Mouse (Mus musculus): ENCODE measurements at regions not wholly inside any gene's neighbourhood (a gene's known extent, or its start where the extent isn't known, plus 50 kb on each side); places are given as distances from the start of the nearest gene placed in this dataset.
A peak's percentile ranks its signal among the peaks of the same experiment; 100 is the strongest.

DNA sequence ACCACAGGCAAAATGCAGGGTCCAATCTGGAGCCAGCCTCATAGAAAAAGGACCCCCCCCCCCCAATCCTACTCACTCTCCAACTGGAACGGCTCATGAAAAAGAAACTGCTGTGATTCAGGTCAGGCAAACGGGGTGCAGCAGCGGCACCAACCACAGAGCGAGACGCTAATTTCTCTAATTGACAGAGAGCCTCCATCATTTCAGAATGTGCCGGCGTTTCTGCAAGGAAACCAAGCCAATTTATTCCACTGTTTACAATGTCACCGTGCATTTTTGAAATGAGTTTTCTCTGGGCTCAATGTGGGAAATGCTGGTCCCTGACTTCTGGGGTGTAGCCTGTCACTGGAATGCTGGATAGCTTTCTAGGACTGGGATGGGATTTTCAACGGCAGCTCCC is 351.5 kb downstream of the Rps6kc1 start:
- H3K27ac ChIP-seq (replicated peaks; ENCODE audit: low read depth, low read length), result no peak overlapping the region
- no peak overlapping the region for H3K4me2 ChIP-seq (ENCODE audit: low read depth, low read length)
- H3K9me3 ChIP-seq (replicated peaks; ENCODE audit: control insufficient read depth, low read length), result no peaks in the 10 kb centered on the region
- no peaks in the 10 kb centered on the region for H3K36me3 ChIP-seq (replicated peaks; ENCODE audit: control insufficient read depth, insufficient read depth, low read depth, low read length)
- no peak overlapping the region for H3K4me3 ChIP-seq (ENCODE audit: low read depth, low read length)
- H3K4me1 ChIP-seq (ENCODE audit: control insufficient read depth, insufficient read depth, low read length), result no peaks in the 10 kb centered on the region
- ATAC-seq (replicated peaks; ENCODE audit: insufficient number of reproducible peaks, low FRiP score, low TSS enrichment, low read depth), result no peak
- H3K9ac ChIP-seq (replicated peaks; ENCODE audit: low read length), result no peak overlapping the region
- 74% methylated on average over 9 of the region's 9 CpGs for WGBS
- no peaks in the 10 kb centered on the region for H3K27me3 ChIP-seq (ENCODE audit: control insufficient read depth, insufficient read depth, low read length)
- no peak for DNase-seq (ENCODE audit: low spot score)

- WGBS, result 51% methylated on average over 2 of the region's 2 CpGs
- Histone ChIP-seq H3K27ac (replicated peaks; ENCODE audit: low read depth, low read length) (no peak overlapping the region), H3K27me3 (ENCODE audit: control insufficient read depth, insufficient read depth, low read length) (no peaks in the 10 kb centered on the region), H3K4me1 (ENCODE audit: control insufficient read depth, insufficient read depth, low read length) (no peaks in the 10 kb centered on the region), H3K9me3 (replicated peaks; ENCODE audit: control insufficient read depth, low read length) (no peaks in the 10 kb centered on the region), H3K4me2 (ENCODE audit: low read depth, low read length) (no peak overlapping the region), H3K36me3 (replicated peaks; ENCODE audit: control insufficient read depth, insufficient read depth, low read depth, low read length) (no peaks in the 10 kb centered on the region), H3K4me3 (ENCODE audit: low read depth, low read length) (no peak overlapping the region), H3K9ac (replicated peaks; ENCODE audit: low read length) (no peak overlapping the region)
- ATAC-seq (replicated peaks; ENCODE audit: insufficient number of reproducible peaks, low FRiP score, low TSS enrichment, low read depth) (no peak), DNase-seq (ENCODE audit: low spot score) (no peak)
Observed at GRCm38 (mm10) chr1:190541892-190542291, 369.7 kb downstream of the Rps6kc1 start.

DNA sequence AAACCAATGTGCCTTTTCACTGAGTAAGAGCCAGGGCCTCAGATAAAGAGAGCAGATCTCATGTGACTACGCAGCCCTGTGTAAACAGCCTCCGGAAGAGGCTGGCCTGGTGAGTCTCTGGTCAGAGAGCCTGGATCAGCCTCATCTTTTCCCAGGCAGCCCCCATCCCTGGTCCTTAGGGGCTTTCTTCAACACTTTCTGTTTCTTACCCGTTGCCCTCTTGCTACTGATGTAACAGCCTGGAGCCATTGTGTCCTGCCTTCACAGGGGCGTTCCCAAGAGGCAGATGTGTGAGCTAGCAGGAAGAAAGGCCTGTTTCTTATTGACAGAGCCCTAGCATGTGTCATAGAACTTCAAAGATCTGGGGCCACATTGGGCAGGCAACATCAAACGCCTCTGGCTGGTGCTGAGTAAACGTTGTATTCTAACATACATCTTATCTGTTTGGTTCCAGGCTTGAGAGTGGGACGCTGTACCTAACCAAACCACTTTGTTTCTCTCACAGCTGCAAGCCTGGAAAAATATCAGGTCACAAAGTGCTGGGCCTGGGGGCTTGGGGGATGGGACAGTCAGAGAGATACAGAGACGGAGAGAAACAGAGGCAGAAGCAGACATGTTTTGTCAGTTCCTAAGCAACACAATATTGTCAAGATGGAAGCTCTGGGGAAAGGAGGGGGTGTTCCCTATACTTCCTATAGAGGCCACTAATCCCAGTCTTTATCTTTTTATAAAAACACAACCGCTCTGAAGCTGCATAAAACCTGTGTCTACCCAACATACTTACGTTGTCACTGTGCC is 362.6 kb upstream of the Prox1 start:
- Histone ChIP-seq H3K4me2 (ENCODE audit: low read depth, low read length) (no peak overlapping the region), H3K36me3 (replicated peaks; ENCODE audit: control insufficient read depth, insufficient read depth, low read depth, low read length) (no peaks in the 10 kb centered on the region), H3K27me3 (ENCODE audit: control insufficient read depth, insufficient read depth, low read length) (no peaks in the 10 kb centered on the region), H3K4me1 (ENCODE audit: control insufficient read depth, insufficient read depth, low read length) (no peaks in the 10 kb centered on the region), H3K4me3 (ENCODE audit: low read depth, low read length) (no peak overlapping the region), H3K9ac (replicated peaks; ENCODE audit: low read length) (no peak overlapping the region), H3K27ac (replicated peaks; ENCODE audit: low read depth, low read length) (no peak overlapping the region), H3K9me3 (replicated peaks; ENCODE audit: control insufficient read depth, low read length) (no peaks in the 10 kb centered on the region)
- peak; percentile 50 for DNase-seq (ENCODE audit: low spot score)
- WGBS, result 18% methylated on average over 10 of the region's 10 CpGs
- ATAC-seq (replicated peaks; ENCODE audit: insufficient number of reproducible peaks, low FRiP score, low TSS enrichment, low read depth), result peak; percentile 58

DNA sequence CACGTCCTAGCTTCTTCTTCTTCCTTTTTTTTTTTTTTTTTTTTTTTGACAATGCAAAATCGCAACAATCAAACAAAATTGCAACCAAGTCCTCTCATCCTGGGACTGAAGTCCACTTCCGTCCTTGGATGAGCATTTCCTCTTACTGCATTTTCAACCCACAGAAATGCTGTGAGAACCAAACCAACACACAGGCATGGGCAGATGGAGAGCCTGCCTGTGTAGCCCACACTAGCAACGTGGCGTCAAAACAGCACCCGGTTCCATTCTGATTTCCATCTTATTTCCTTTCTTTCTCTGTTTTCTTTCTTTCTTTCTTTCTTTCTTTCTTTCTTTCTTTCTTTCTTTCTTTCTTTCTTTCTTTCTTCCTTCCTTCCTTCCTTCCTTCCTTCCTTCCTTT is 360.7 kb upstream of the Prox1 start:
- Histone ChIP-seq H3K4me1 (ENCODE audit: control insufficient read depth, insufficient read depth, low read length) (no peaks in the 10 kb centered on the region), H3K4me3 (ENCODE audit: low read depth, low read length) (no peak overlapping the region), H3K9ac (replicated peaks; ENCODE audit: low read length) (no peak overlapping the region), H3K4me2 (ENCODE audit: low read depth, low read length) (no peak overlapping the region), H3K9me3 (replicated peaks; ENCODE audit: control insufficient read depth, low read length) (no peaks in the 10 kb centered on the region), H3K36me3 (replicated peaks; ENCODE audit: control insufficient read depth, insufficient read depth, low read depth, low read length) (no peaks in the 10 kb centered on the region), H3K27ac (replicated peaks; ENCODE audit: low read depth, low read length) (no peak overlapping the region), H3K27me3 (ENCODE audit: control insufficient read depth, insufficient read depth, low read length) (no peaks in the 10 kb centered on the region)
- DNase-seq (ENCODE audit: low spot score) (no peak), ATAC-seq (replicated peaks; ENCODE audit: insufficient number of reproducible peaks, low FRiP score, low TSS enrichment, low read depth) (no peak)
- 94% methylated on average over 6 of the region's 6 CpGs for WGBS

GRCm38 (mm10) chr1:190530079-190530478 is 359.6 kb upstream of the Prox1 start:
- H3K4me2 ChIP-seq (ENCODE audit: low read depth, low read length), result no peak overlapping the region
- no peak overlapping the region for H3K4me3 ChIP-seq (ENCODE audit: low read depth, low read length)
- H3K4me1 ChIP-seq (ENCODE audit: control insufficient read depth, insufficient read depth, low read length), result no peaks in the 10 kb centered on the region
- ATAC-seq (replicated peaks; ENCODE audit: insufficient number of reproducible peaks, low FRiP score, low TSS enrichment, low read depth) (no peak), DNase-seq (ENCODE audit: low spot score) (no peak)
- no peaks in the 10 kb centered on the region for H3K36me3 ChIP-seq (replicated peaks; ENCODE audit: control insufficient read depth, insufficient read depth, low read depth, low read length)
- WGBS, result 85% methylated on average over 3 of the region's 3 CpGs
- H3K9ac ChIP-seq (replicated peaks; ENCODE audit: low read length), result no peak overlapping the region
- H3K27ac ChIP-seq (replicated peaks; ENCODE audit: low read depth, low read length), result no peak overlapping the region
- no peaks in the 10 kb centered on the region for H3K27me3 ChIP-seq (ENCODE audit: control insufficient read depth, insufficient read depth, low read length)
- H3K9me3 ChIP-seq (replicated peaks; ENCODE audit: control insufficient read depth, low read length), result no peaks in the 10 kb centered on the region

DNA sequence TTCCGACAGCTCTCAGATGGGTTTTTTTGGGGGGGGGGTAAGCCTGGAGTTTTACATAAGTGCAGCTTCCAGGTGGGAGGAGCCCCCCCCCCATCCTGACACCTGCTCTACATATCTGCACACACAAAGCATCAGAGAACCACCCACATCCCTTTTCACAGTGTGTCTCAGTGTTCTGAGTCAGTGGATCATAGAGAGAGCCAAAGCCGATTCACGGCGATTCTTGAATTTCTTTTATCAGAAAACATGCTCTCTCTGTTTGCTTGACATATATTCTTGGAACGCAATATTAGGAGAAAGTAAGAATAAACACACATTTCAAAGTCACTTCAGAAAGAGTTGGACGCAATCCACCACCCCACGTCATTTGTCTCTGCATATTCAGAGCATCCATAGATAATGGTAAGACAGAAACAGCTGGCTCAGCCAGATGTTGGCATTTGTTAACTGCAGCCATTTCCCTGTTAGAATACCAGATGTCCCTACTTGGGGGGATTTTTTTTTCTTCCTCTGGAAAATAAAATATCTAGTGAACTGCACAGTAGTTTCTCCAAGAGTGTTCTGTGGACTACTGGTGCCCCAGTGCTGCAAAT is 357.1 kb upstream of the Prox1 start:
- DNase-seq (ENCODE audit: low spot score), result no peak
- ATAC-seq (replicated peaks; ENCODE audit: insufficient number of reproducible peaks, low FRiP score, low TSS enrichment, low read depth), result no peak
- Histone ChIP-seq H3K27ac (replicated peaks; ENCODE audit: low read depth, low read length) (no peak overlapping the region), H3K4me2 (ENCODE audit: low read depth, low read length) (no peak overlapping the region), H3K9ac (replicated peaks; ENCODE audit: low read length) (no peak overlapping the region), H3K36me3 (replicated peaks; ENCODE audit: control insufficient read depth, insufficient read depth, low read depth, low read length) (no peaks in the 10 kb centered on the region), H3K4me1 (ENCODE audit: control insufficient read depth, insufficient read depth, low read length) (no peaks in the 10 kb centered on the region), H3K9me3 (replicated peaks; ENCODE audit: control insufficient read depth, low read length) (no peaks in the 10 kb centered on the region), H3K27me3 (ENCODE audit: control insufficient read depth, insufficient read depth, low read length) (no peaks in the 10 kb centered on the region), H3K4me3 (ENCODE audit: low read depth, low read length) (no peak overlapping the region)
- 80% methylated on average over 7 of the region's 7 CpGs for WGBS

GRCm38 (mm10) chr1:190526634-190527033 is 356.1 kb upstream of the Prox1 start:
- WGBS, result 10% methylated on average over 7 of the region's 7 CpGs

GRCm38 (mm10) chr1:190526046-190526445 is 355.5 kb upstream of the Prox1 start:
- H3K4me2 ChIP-seq (ENCODE audit: low read depth, low read length), result no peak overlapping the region
- 62% methylated on average over 6 of the region's 6 CpGs for WGBS
- ATAC-seq (replicated peaks; ENCODE audit: insufficient number of reproducible peaks, low FRiP score, low TSS enrichment, low read depth), result no peak

More at GRCm38 (mm10) chr1:190526634-190527033, 356.1 kb upstream of the Prox1 start:
- no peak overlapping the region for H3K4me3 ChIP-seq (ENCODE audit: low read depth, low read length)
- H3K4me1 ChIP-seq (ENCODE audit: control insufficient read depth, insufficient read depth, low read length), result no peaks in the 10 kb centered on the region
- no peak overlapping the region for H3K9ac ChIP-seq (replicated peaks; ENCODE audit: low read length)
- H3K27ac ChIP-seq (replicated peaks; ENCODE audit: low read depth, low read length), result no peak overlapping the region
- H3K36me3 ChIP-seq (replicated peaks; ENCODE audit: control insufficient read depth, insufficient read depth, low read depth, low read length), result no peaks in the 10 kb centered on the region
- DNase-seq (ENCODE audit: low spot score) (no peak), ATAC-seq (replicated peaks; ENCODE audit: insufficient number of reproducible peaks, low FRiP score, low TSS enrichment, low read depth) (no peak)
- H3K4me2 ChIP-seq (ENCODE audit: low read depth, low read length), result no peak overlapping the region
- no peaks in the 10 kb centered on the region for H3K9me3 ChIP-seq (replicated peaks; ENCODE audit: control insufficient read depth, low read length)
- H3K27me3 ChIP-seq (ENCODE audit: control insufficient read depth, insufficient read depth, low read length), result no peaks in the 10 kb centered on the region

More at GRCm38 (mm10) chr1:190526046-190526445, 355.5 kb upstream of the Prox1 start:
- no peaks in the 10 kb centered on the region for H3K4me1 ChIP-seq (ENCODE audit: control insufficient read depth, insufficient read depth, low read length)
- H3K27ac ChIP-seq (replicated peaks; ENCODE audit: low read depth, low read length), result no peak overlapping the region
- no peak for DNase-seq (ENCODE audit: low spot score)
- H3K27me3 ChIP-seq (ENCODE audit: control insufficient read depth, insufficient read depth, low read length), result no peaks in the 10 kb centered on the region
- no peaks in the 10 kb centered on the region for H3K9me3 ChIP-seq (replicated peaks; ENCODE audit: control insufficient read depth, low read length)
- no peak overlapping the region for H3K4me3 ChIP-seq (ENCODE audit: low read depth, low read length)
- no peak overlapping the region for H3K9ac ChIP-seq (replicated peaks; ENCODE audit: low read length)
- no peaks in the 10 kb centered on the region for H3K36me3 ChIP-seq (replicated peaks; ENCODE audit: control insufficient read depth, insufficient read depth, low read depth, low read length)

Measured in embryonic facial prominence, embryonic 11.5 days (tissue).